Mouse (Mus musculus): ENCODE data around the gene Tmem234. TPM values are rescaled to one million over a fixed set of nuclear protein-coding genes. Genes with fewer than 3 reads are reported as not detected.

Tmem234 gene
- polyA plus RNA-seq, 1 experiment, result 50.1 TPM

DNA sequence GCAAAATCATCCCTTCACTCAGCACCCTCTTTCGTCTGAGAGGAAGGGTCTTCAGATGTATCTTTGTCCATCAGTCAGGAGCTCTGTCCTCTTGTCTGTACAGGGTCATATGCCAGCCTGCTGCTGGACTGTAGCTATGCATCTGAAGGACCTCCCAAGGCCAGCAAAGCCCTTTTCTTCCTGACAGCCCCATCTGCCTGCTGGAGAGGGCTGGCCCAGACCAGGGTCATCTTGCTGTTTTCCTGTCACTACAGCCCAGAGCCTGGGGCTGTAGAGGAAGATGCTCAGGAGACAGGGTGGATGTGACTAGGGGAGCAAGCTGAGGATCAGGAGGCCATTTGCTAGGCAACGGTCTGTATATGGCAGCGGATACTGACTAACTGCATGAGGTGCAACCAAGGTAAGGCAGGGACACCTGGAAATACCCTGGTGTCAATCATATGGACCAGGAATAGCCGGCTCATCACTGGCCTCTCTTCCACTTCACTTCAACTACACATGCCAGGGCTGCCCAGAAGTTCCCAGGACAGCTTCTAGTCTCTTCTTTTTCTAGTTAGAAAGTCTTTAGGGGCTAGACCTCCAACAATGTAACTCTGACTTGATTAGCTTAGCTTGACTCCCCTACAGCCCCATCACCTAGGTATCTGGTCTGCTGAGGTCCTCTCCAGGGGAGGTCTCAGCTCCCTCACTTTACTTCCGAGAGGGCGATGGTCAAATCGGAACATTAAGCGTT, 22.5 kb downstream of the Tmem234 start:
- Histone ChIP-seq H3K27ac (ENCODE audit: control insufficient read depth, insufficient read depth, low read depth, low read length) (peak overlapping the region; percentile 22), H3K4me1 (ENCODE audit: control insufficient read depth, insufficient read depth, low read length) (peaks cover 27% of the 10 kb centered on the region), H3K27me3 (ENCODE audit: control insufficient read depth, insufficient read depth, low read length) (no peaks in the 10 kb centered on the region), H3K4me3 (ENCODE audit: control insufficient read depth, low read depth, low read length) (peak overlapping the region; percentile 45), H3K36me3 (ENCODE audit: control insufficient read depth, insufficient read depth, low read length) (no peaks in the 10 kb centered on the region)
- TF ChIP-seq POLR2A (IDR thresholded peaks at IDR 0.05; ENCODE audit: control insufficient read depth, low read depth, low read length), result no peak
- TF ChIP-seq CTCF (IDR thresholded peaks at IDR 0.05; ENCODE audit: control insufficient read depth, insufficient read depth, insufficient replicate concordance, low read depth, low read length), result no peak

GRCm38 (mm10) chr4:129623681-129624091, 23.2 kb downstream of the Tmem234 start, which contains the start of gene Ccdc28b:
Ccdc28b (minus strand) TSS chr4:129623947.
- peak within 1 kb of the TSS; percentile 86 for H3K27ac ChIP-seq (ENCODE audit: control insufficient read depth, insufficient read depth, low read depth, low read length)
- H3K27me3 ChIP-seq (ENCODE audit: control insufficient read depth, insufficient read depth, low read length), result no peaks in the 10 kb centered on the region
- H3K4me3 ChIP-seq (ENCODE audit: control insufficient read depth, low read depth, low read length), result peak within 1 kb of the TSS; percentile 83
- no peaks in the 10 kb centered on the region; the same call in 1 of the 2 replicates for H3K36me3 ChIP-seq (ENCODE audit: control insufficient read depth, insufficient read depth, low read length)
- TF ChIP-seq CTCF (IDR thresholded peaks at IDR 0.05; ENCODE audit: control insufficient read depth, insufficient read depth, insufficient replicate concordance, low read depth, low read length) (no peak), POLR2A (IDR thresholded peaks at IDR 0.05; ENCODE audit: control insufficient read depth, low read depth, low read length) (peak; percentile 27; the same call in 1 of the 2 replicates)
- H3K4me1 ChIP-seq (ENCODE audit: control insufficient read depth, insufficient read depth, low read length), result peaks cover 23% of the 10 kb centered on the region

- Histone ChIP-seq H3K4me3 (ENCODE audit: control insufficient read depth, low read depth, low read length) (peak overlapping the region; percentile 26), H3K36me3 (ENCODE audit: control insufficient read depth, insufficient read depth, low read length) (no peaks in the 10 kb centered on the region; the same call in 1 of the 2 replicates), H3K27ac (ENCODE audit: control insufficient read depth, insufficient read depth, low read depth, low read length) (peak overlapping the region; percentile 86), H3K27me3 (ENCODE audit: control insufficient read depth, insufficient read depth, low read length) (no peaks in the 10 kb centered on the region), H3K4me1 (ENCODE audit: control insufficient read depth, insufficient read depth, low read length) (peaks cover 23% of the 10 kb centered on the region)
- no peak for TF ChIP-seq CTCF (IDR thresholded peaks at IDR 0.05; ENCODE audit: control insufficient read depth, insufficient read depth, insufficient replicate concordance, low read depth, low read length)
- TF ChIP-seq POLR2A (IDR thresholded peaks at IDR 0.05; ENCODE audit: control insufficient read depth, low read depth, low read length), result peak; percentile 43; the same call in 1 of the 2 replicates
These were observed 24.0 kb downstream of the Tmem234 start for GRCm38 (mm10) chr4:129624281-129625028.

GRCm38 (mm10) chr4:129625029-129625370, 24.5 kb downstream of the Tmem234 start:
- peak overlapping the region; percentile 78 for H3K27ac ChIP-seq (ENCODE audit: control insufficient read depth, insufficient read depth, low read depth, low read length)
- H3K4me1 ChIP-seq (ENCODE audit: control insufficient read depth, insufficient read depth, low read length), result peaks cover 23% of the 10 kb centered on the region
- H3K4me3 ChIP-seq (ENCODE audit: control insufficient read depth, low read depth, low read length), result peak overlapping the region; percentile 26
- TF ChIP-seq POLR2A (IDR thresholded peaks at IDR 0.05; ENCODE audit: control insufficient read depth, low read depth, low read length), result no peak
- TF ChIP-seq CTCF (IDR thresholded peaks at IDR 0.05; ENCODE audit: control insufficient read depth, insufficient read depth, insufficient replicate concordance, low read depth, low read length), result no peak
- H3K36me3 ChIP-seq (ENCODE audit: control insufficient read depth, insufficient read depth, low read length), result no peaks in the 10 kb centered on the region; the same call in 1 of the 2 replicates
- no peaks in the 10 kb centered on the region for H3K27me3 ChIP-seq (ENCODE audit: control insufficient read depth, insufficient read depth, low read length)

DNA sequence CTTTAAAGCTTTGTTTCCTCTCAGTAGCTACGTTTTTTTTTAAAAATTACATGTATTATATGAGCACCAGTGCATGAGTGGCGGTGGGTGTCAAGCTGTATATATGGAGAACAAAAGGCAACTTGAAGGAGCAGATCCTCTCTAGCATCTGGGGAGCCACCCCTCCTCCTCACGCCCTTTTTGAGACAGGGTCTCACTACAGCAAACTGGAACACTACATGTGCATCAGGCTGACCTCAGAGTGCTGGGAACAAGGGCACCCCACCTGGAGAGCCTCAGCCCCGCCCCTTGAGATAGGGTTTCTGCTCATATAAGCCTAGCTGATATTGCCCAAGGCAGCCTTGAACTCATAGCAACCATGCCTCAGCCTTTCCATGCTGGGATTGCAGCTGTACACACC, 25.0 kb downstream of the Tmem234 start:
- Histone ChIP-seq H3K4me3 (ENCODE audit: control insufficient read depth, low read depth, low read length) (no peak overlapping the region), H3K4me1 (ENCODE audit: control insufficient read depth, insufficient read depth, low read length) (peaks cover 23% of the 10 kb centered on the region), H3K27me3 (ENCODE audit: control insufficient read depth, insufficient read depth, low read length) (no peaks in the 10 kb centered on the region), H3K27ac (ENCODE audit: control insufficient read depth, insufficient read depth, low read depth, low read length) (no peak overlapping the region), H3K36me3 (ENCODE audit: control insufficient read depth, insufficient read depth, low read length) (no peaks in the 10 kb centered on the region; the same call in 1 of the 2 replicates)
- TF ChIP-seq POLR2A (IDR thresholded peaks at IDR 0.05; ENCODE audit: control insufficient read depth, low read depth, low read length), result no peak
- no peak for TF ChIP-seq CTCF (IDR thresholded peaks at IDR 0.05; ENCODE audit: control insufficient read depth, insufficient read depth, insufficient replicate concordance, low read depth, low read length)

DNA sequence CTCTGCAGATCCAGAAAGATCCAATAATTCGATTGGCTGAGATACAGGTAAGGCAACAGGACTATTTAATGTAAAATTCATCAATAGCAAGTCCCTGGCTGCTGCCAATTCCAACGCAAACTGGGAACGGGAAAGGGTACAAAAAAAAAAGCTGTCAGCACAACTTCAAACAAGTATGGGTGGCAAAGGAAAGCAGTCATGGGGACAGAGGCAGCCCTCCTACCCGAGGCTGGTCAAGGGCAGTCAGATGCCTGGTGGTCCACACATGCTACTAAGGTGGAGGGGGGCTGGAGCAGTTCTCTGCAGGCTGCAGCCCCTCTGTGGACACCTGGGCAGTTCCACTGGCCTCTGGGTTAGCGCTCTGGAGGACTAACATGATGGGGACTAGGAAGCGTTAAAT, 25.6 kb downstream of the Tmem234 start:
- Histone ChIP-seq H3K4me1 (ENCODE audit: control insufficient read depth, insufficient read depth, low read length) (peaks cover 18% of the 10 kb centered on the region), H3K4me3 (ENCODE audit: control insufficient read depth, low read depth, low read length) (no peak overlapping the region), H3K36me3 (ENCODE audit: control insufficient read depth, insufficient read depth, low read length) (no peaks in the 10 kb centered on the region; the same call in 1 of the 2 replicates), H3K27me3 (ENCODE audit: control insufficient read depth, insufficient read depth, low read length) (no peaks in the 10 kb centered on the region), H3K27ac (ENCODE audit: control insufficient read depth, insufficient read depth, low read depth, low read length) (no peak overlapping the region)
- TF ChIP-seq POLR2A (IDR thresholded peaks at IDR 0.05; ENCODE audit: control insufficient read depth, low read depth, low read length) (no peak), CTCF (IDR thresholded peaks at IDR 0.05; ENCODE audit: control insufficient read depth, insufficient read depth, insufficient replicate concordance, low read depth, low read length) (no peak)

DNA sequence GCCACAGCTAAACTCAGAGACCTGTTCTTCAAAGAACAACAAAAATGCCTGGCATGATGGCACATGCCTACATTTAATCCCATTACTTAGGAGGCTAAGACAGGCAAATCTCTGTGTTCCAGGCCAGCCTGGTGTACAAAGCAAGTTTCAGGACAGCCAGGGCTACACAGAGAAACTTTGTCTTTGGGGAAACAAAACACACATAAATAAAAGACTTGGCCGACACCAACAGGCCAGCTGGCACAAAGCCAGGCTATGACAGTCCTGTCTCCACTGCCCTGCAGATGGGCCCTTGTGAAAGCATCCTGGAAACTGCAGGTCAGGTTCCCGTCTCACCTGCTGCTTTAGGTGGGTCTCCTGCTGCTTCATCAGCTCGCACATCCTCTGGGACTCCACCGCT, 30.5 kb downstream of the Tmem234 start:
- H3K27ac ChIP-seq (ENCODE audit: control insufficient read depth, insufficient read depth, low read depth, low read length), result no peak overlapping the region
- TF ChIP-seq CTCF (IDR thresholded peaks at IDR 0.05; ENCODE audit: control insufficient read depth, insufficient read depth, insufficient replicate concordance, low read depth, low read length), result no peak
- no peak for TF ChIP-seq POLR2A (IDR thresholded peaks at IDR 0.05; ENCODE audit: control insufficient read depth, low read depth, low read length)
- H3K4me3 ChIP-seq (ENCODE audit: control insufficient read depth, low read depth, low read length), result no peak overlapping the region
- H3K4me1 ChIP-seq (ENCODE audit: control insufficient read depth, insufficient read depth, low read length), result no peaks in the 10 kb centered on the region
- H3K36me3 ChIP-seq (ENCODE audit: control insufficient read depth, insufficient read depth, low read length), result peaks cover 8% of the 10 kb centered on the region
- H3K27me3 ChIP-seq (ENCODE audit: control insufficient read depth, insufficient read depth, low read length), result no peaks in the 10 kb centered on the region

Measured in testis, adult 2 months (tissue).